Mouse (Mus musculus): ENCODE results near the gene Gm9736.
"Not testable (repeated sequence)": the region's sequence is repeated elsewhere in the genome, so short reads cannot be mapped to it uniquely, and the experiment has no call there.

Gm9736 gene

GRCm38 (mm10) chr10:77751254-77751653 lies at the start of gene Gm9736:
Gene Gm9736 (minus strand): TSS chr10:77751354.
- in situ Hi-C loops (cut with MboI; ENCODE audit: low pct_unique_long_range_greater_than_20kb in 1 of 2, low sequenced_read_pairs in 2 of 2, unreplicated experiment in 1 of 2): not testable (repeated sequence)

- in situ Hi-C loops (cut with MboI; ENCODE audit: low pct_unique_long_range_greater_than_20kb in 1 of 2, low sequenced_read_pairs in 2 of 2, unreplicated experiment in 1 of 2): no loop called here
Measured at GRCm38 (mm10) chr10:77798921-77799508, 47.9 kb upstream of the Gm9736 start, which contains the start of gene Gm19668. Gene Gm19668 (minus strand): TSS chr10:77799133.

GRCm38 (mm10) chr10:77798164-77798920 lies 47.2 kb upstream of the Gm9736 start:
- in situ Hi-C loops (cut with MboI; ENCODE audit: low pct_unique_long_range_greater_than_20kb in 1 of 2, low sequenced_read_pairs in 2 of 2, unreplicated experiment in 1 of 2): not testable (repeated sequence)

- in situ Hi-C loops (cut with MboI; ENCODE audit: low pct_unique_long_range_greater_than_20kb in 1 of 2, low sequenced_read_pairs in 2 of 2, unreplicated experiment in 1 of 2): no loop called here
Measured at GRCm38 (mm10) chr10:77797677-77798076, 46.5 kb upstream of the Gm9736 start.

- in situ Hi-C loops (cut with MboI; ENCODE audit: low pct_unique_long_range_greater_than_20kb in 1 of 2, low sequenced_read_pairs in 2 of 2, unreplicated experiment in 1 of 2): no loop called here
Measured at GRCm38 (mm10) chr10:77794976-77795375, 43.8 kb upstream of the Gm9736 start, which contains the start of gene Gm9639. Gene Gm9639 (minus strand): TSS chr10:77795076.

GRCm38 (mm10) chr10:77788621-77789020 lies 37.5 kb upstream of the Gm9736 start:
- in situ Hi-C loops (cut with MboI; ENCODE audit: low pct_unique_long_range_greater_than_20kb in 1 of 2, low sequenced_read_pairs in 2 of 2, unreplicated experiment in 1 of 2): no loop called here

GRCm38 (mm10) chr10:77787876-77788275 lies 36.7 kb upstream of the Gm9736 start, which contains the start of gene Gm7137:
Gene Gm7137 (minus strand): TSS chr10:77788200.
- in situ Hi-C loops (cut with MboI; ENCODE audit: low pct_unique_long_range_greater_than_20kb in 1 of 2, low sequenced_read_pairs in 2 of 2, unreplicated experiment in 1 of 2): not testable (repeated sequence)

GRCm38 (mm10) chr10:77783396-77783795 lies 32.2 kb upstream of the Gm9736 start:
- in situ Hi-C loops (cut with MboI; ENCODE audit: low pct_unique_long_range_greater_than_20kb in 1 of 2, low sequenced_read_pairs in 2 of 2, unreplicated experiment in 1 of 2): not testable (repeated sequence)

- in situ Hi-C loops (cut with MboI; ENCODE audit: low pct_unique_long_range_greater_than_20kb in 1 of 2, low sequenced_read_pairs in 2 of 2, unreplicated experiment in 1 of 2): not testable (repeated sequence)
Measured at GRCm38 (mm10) chr10:77782442-77782841, 31.3 kb upstream of the Gm9736 start, which contains the start of gene Gm3250. Gene Gm3250 (minus strand): TSS chr10:77782542.

- in situ Hi-C loops (cut with MboI; ENCODE audit: low pct_unique_long_range_greater_than_20kb in 1 of 2, low sequenced_read_pairs in 2 of 2, unreplicated experiment in 1 of 2): not testable (repeated sequence)
Measured at GRCm38 (mm10) chr10:77776844-77777243, 25.7 kb upstream of the Gm9736 start, which contains the start of gene Gm7138. Gene Gm7138 (minus strand): TSS chr10:77776944.

GRCm38 (mm10) chr10:77772142-77772541 lies 21.0 kb upstream of the Gm9736 start:
- in situ Hi-C loops (cut with MboI; ENCODE audit: low pct_unique_long_range_greater_than_20kb in 1 of 2, low sequenced_read_pairs in 2 of 2, unreplicated experiment in 1 of 2): not testable (repeated sequence)

- in situ Hi-C loops (cut with MboI; ENCODE audit: low pct_unique_long_range_greater_than_20kb in 1 of 2, low sequenced_read_pairs in 2 of 2, unreplicated experiment in 1 of 2): not testable (repeated sequence)
Measured at GRCm38 (mm10) chr10:77771225-77771624, 20.1 kb upstream of the Gm9736 start, which contains the start of gene Gm3238. Gene Gm3238 (minus strand): TSS chr10:77771325.

- in situ Hi-C loops (cut with MboI; ENCODE audit: low pct_unique_long_range_greater_than_20kb in 1 of 2, low sequenced_read_pairs in 2 of 2, unreplicated experiment in 1 of 2): no loop called here
Measured at GRCm38 (mm10) chr10:77769727-77770126, 18.6 kb upstream of the Gm9736 start.

GRCm38 (mm10) chr10:77759582-77759981 lies 8.4 kb upstream of the Gm9736 start, which contains the start of gene Gm3233:
Gene Gm3233 (minus strand): TSS chr10:77759682.
- in situ Hi-C loops (cut with MboI; ENCODE audit: low pct_unique_long_range_greater_than_20kb in 1 of 2, low sequenced_read_pairs in 2 of 2, unreplicated experiment in 1 of 2): not testable (repeated sequence)

GRCm38 (mm10) chr10:77753448-77753847 lies 2.3 kb upstream of the Gm9736 start:
- in situ Hi-C loops (cut with MboI; ENCODE audit: low pct_unique_long_range_greater_than_20kb in 1 of 2, low sequenced_read_pairs in 2 of 2, unreplicated experiment in 1 of 2): no loop called here

GRCm38 (mm10) chr10:77752312-77752711 lies 1.2 kb upstream of the Gm9736 start:
- in situ Hi-C loops (cut with MboI; ENCODE audit: low pct_unique_long_range_greater_than_20kb in 1 of 2, low sequenced_read_pairs in 2 of 2, unreplicated experiment in 1 of 2): not testable (repeated sequence)

- in situ Hi-C loops (cut with MboI; ENCODE audit: low pct_unique_long_range_greater_than_20kb in 1 of 2, low sequenced_read_pairs in 2 of 2, unreplicated experiment in 1 of 2): not testable (repeated sequence)
Measured at GRCm38 (mm10) chr10:77750686-77751085, 468 bp downstream of the Gm9736 start.

GRCm38 (mm10) chr10:77741924-77742688 lies 9.0 kb downstream of the Gm9736 start, which contains the start of gene Gm18596:
Gene Gm18596 (minus strand): TSS chr10:77742638.
- in situ Hi-C loops (cut with MboI; ENCODE audit: low pct_unique_long_range_greater_than_20kb in 1 of 2, low sequenced_read_pairs in 2 of 2, unreplicated experiment in 1 of 2): loop anchor here in 1 of 2 experiments (25.0 kb wide), 1 partner anchor 655 kb away; no protein-coding TSS in a partner anchor
